Mouse (Mus musculus) frontal cortex, adult 2 months (tissue): Measurements from ENCODE around the gene Otop3. TPM values are rescaled to one million over a fixed set of nuclear protein-coding genes. Genes with fewer than 3 reads are reported as not detected.

ENCODE experiments used
- DNase-seq, 2 experiments: peaks; one replicate each; pipeline ENCODE4 v3.0.0; 2022; ENCODE audit warnings: low spot score in 1 of 2; ENCODE audit errors: extremely low spot score in 1 of 2
- polyA plus RNA-seq: library from polyadenylated mRNA; depleted of rRNA; stranded (reverse); fragments of >200 nt; gene quantifications from 2 replicates; pipeline ENCODE4 v1.2.3, GENCODE M21; 2012; rRNA removed

The Otop3 gene
- polyA plus RNA-seq = 0.30 and 0.34 TPM in 2 replicates

DNA sequence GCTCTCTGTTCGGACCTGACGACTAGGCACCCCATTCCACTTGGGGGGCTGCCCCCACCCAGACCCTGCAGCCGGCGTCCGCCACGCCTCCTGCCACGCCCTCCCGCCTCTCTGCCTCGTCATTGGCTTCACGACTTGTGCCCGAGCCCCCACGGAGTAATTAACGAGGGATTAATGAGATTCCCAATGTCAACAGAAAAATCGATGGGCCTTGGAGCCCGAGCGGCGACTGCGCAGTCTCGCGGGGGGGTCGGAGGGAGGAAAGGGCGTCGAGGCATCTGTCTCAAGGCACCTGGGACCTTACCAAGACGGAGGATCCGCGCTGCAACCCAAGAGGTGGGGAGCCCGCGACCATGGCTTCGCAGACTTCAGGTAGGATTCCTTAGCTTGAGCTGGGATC is at the start of gene Otop3:
Gene Otop3 (plus strand): TSS at position 201 of the 400 bp plus-strand sequence.
- no peak for DNase-seq

DNA sequence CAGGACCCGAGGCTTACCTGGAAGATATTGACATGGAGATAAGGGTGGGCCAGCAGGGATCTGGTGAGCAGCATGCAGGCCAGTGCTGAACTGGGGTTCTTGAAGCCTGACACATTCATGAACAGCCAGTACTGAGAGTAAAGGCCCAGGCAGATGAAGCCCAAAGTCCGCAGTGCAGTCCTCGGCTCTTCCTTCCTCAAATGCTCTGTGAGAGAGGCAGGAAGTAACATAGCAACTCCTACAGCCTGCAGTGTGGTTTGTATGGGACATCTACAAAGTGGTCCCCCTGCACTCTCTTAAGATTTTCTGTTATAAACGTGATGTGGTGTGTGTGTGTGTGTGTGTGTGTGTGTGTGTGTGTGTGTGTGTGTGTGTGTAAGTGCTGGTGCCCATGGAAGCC is 49.2 kb upstream of the Otop3 start:
- DNase-seq = no peak

DNA sequence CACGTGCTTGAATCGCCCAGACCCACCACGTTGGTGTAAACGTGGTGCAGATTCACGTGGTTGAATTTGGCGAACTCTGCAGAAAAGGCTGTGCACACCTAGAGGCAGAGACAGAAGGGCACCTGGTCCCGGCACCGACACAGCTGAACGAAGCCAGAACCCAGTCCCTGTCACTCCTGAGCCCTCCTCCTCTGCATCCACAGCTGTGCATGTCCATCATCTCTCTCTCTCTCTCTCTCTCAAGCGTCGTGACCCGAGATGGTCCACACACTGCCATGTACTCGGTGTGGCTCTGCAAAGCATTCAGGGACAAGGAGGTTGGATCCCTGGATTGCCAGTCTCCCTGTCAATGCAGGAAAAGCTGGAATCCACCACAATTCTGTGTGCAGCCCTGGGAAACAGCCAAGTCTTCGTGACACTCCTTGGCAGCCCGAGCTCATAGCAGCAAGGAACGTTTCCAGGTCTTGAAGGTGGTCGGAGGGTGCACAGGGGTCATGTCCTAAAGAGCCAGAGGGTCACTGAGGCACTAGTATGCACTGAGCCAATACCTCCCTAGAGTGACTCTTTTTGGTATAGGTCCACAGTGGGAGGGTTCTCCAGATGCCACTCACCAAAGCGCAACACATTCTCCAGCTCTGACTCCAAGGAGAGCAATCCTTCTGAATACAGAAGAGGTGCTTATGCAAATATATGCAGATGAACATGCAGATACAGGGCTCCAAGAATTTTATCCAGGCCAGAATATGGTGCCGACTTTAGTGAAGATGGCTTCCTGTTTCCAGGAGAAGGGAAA is 48.1 kb upstream of the Otop3 start:
- peak in 1 of 2 experiments; percentile 48 for DNase-seq

GRCm38 (mm10) chr11:115287386-115287785 is 47.1 kb upstream of the Otop3 start:
- DNase-seq = no peak

GRCm38 (mm10) chr11:115288305-115288704 is 46.2 kb upstream of the Otop3 start:
- no peak for DNase-seq

- DNase-seq = no peak
Measured at GRCm38 (mm10) chr11:115289885-115290284, 44.6 kb upstream of the Otop3 start.

DNA sequence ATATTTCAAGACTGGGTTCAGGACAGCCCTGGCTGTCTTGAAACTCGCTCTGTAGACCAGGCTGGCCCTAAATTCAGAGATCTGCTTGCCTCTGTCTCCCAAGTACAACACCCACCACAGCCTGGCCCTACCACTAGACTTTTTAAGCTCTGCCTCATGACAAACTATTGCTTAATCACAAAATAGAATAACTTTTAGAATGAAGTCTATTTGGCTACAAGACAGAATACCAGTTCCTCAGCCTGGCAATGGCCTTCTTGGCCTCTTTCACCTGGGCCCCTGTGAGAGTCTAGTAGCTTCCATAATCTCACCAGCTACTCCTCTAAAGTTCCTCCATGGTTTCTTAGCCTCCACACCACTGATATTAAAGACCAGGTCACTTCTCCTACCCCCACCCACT is 44.2 kb upstream of the Otop3 start:
- DNase-seq = no peak

DNA sequence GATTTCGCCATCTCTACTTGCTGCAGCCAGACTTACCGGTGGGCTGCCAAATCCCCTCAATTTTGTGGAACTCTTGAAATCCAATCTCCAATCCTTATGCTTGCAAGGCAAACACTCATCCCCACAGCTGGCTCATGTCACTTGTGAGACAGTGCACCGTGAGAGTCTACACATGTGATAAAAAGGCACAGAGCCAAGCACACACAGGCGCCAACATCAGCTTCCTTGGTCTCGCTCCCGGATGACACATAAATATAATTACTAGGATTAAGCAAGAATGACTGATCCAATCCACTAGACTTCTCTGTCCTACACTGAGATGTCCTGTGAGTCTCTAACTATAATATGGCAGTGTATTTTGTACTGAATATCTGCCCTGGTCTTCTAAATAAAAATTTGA is 43.6 kb upstream of the Otop3 start:
- DNase-seq = peak in 1 of 2 experiments; percentile 41

- no peak for DNase-seq
Measured at GRCm38 (mm10) chr11:115291503-115291902, 43.0 kb upstream of the Otop3 start.

- no peak for DNase-seq
Measured at GRCm38 (mm10) chr11:115292631-115293375, 41.7 kb upstream of the Otop3 start.

DNA sequence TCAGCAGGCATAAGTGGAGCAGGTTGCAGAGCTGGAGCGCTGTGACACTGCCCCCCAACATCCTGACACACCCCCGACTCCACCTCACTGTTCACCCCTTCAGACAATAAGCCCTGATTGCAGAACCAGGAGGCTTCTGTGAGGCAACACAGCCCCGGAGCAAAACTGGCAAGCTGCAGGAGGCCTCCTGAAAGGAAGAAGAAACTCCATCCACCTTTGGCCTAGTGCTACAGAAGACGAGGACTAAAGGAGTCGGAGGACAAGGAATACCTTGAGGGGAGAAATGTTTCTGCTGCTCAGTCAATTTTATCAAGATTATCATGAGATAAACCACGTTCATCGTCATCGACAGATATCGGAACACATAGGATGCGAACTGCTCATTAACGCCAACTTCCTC is 38.6 kb upstream of the Otop3 start:
- no peak for DNase-seq

GRCm38 (mm10) chr11:115296471-115297210 is 37.9 kb upstream of the Otop3 start:
- DNase-seq = no peak

DNA sequence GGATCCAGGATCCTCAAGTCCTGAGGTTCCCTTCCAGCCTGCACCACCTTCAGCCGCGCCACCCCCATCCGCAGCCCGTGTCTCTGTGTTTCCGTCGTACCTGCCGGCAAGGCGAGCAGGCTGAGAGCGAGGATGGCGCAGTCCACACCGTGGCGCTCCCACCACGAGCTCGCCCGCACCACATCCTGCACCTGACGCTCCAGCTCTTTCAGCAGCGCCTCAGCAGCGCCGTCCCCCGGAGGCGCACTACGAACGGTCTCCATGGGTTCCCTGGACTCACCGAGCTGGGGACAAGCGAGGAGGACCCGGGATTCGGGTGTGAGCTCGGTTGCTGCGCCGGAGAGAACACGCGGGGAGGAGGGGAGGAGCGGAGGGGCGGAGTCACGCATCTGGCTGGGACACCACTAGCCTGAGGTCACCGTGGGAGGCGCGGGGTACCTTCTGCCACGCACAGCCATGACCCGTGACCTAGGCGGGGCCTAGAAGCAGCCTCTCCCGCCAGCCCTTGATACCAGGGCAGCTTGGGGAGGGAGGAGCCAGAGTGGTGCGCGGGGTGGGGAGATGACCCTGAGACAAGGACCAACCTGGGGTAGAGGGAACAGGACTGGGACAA is 37.2 kb upstream of the Otop3 start, which contains the start of gene Fads6:
Gene Fads6 (minus strand): TSS at position 450 of the 613 bp plus-strand sequence.
- peak; percentile 59 to 76 for DNase-seq

- no peak for DNase-seq
Measured at GRCm38 (mm10) chr11:115298160-115298559, 36.4 kb upstream of the Otop3 start.

GRCm38 (mm10) chr11:115300745-115301144 is 33.8 kb upstream of the Otop3 start:
- no peak for DNase-seq

DNA sequence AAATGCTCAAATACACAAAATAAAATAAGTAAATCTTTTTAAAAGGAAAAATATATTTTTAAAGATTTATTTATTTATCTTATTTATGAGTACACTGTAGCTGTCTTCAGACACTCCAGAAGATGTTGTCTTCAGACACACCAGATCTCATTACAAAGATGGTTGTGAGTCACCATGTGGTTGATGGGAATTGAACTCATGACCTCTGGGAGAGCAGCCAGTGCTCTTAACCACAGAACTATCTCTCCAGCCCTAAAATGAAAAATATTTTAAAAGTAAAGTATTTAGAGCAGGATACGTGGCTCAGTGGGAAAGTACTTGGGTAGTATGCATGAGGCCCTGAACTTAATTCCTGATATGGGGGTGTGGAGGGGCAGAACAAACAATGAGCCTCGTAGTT is 33.2 kb upstream of the Otop3 start:
- DNase-seq = no peak

GRCm38 (mm10) chr11:115303167-115303566 is 31.4 kb upstream of the Otop3 start:
- DNase-seq = no peak

DNA sequence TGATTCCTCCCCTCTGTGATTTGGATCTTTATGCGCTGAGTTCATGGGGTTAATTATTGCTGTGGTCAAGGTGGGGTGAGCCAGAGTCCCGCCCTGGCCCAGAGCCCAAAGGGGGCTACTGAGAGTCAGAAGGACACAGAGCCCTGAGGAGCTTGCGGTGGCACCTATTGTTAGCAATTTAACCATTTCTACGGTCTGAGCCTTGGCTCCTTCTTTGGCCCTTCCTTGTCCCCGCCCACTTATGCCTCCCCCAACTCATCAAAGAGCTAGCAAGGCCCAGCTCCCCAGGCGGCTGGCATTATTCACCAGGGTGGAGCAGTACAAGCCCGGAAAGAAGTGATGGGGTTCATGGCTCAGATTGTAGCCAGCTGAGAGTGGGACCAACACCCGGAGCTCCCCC is 27.7 kb upstream of the Otop3 start, which contains the start of gene Otop2:
Gene Otop2 (plus strand): TSS at position 301 of the 400 bp plus-strand sequence.
- no peak for DNase-seq

- DNase-seq = no peak
Measured at GRCm38 (mm10) chr11:115308781-115309180, 25.8 kb upstream of the Otop3 start.

- DNase-seq = no peak
Measured at GRCm38 (mm10) chr11:115314249-115314648, 20.3 kb upstream of the Otop3 start.

- no peak for DNase-seq
Measured at GRCm38 (mm10) chr11:115317204-115317603, 17.3 kb upstream of the Otop3 start.
